Mouse (Mus musculus) heart, postnatal 14 days (tissue): ENCODE data around the gene Mrpl3. TPM values are rescaled to one million over a fixed set of nuclear protein-coding genes. Genes with fewer than 3 reads are reported as not detected.
"Not testable (repeated sequence)": the region's sequence is repeated elsewhere in the genome, so short reads cannot be mapped to it uniquely, and the experiment has no call there.

Source experiments
- DNase-seq, 2 experiments: peaks; one replicate each; pipeline ENCODE4 v3.0.0; 2021 to 2022
- intact Hi-C: fragments of 180-260 bp; cut with DNase I; formaldehyde crosslinking; loops from one replicate; pipeline ENCODE4 v1.15.1; 2025
- total RNA-seq, 2 experiments: library from RNA; stranded (reverse); gene quantifications; 2 replicates each; pipeline ENCODE4 v1.2.3; 2021

Gene Mrpl3
- total RNA-seq, 2 experiments from 2014 or later = 131 to 144 TPM

DNA sequence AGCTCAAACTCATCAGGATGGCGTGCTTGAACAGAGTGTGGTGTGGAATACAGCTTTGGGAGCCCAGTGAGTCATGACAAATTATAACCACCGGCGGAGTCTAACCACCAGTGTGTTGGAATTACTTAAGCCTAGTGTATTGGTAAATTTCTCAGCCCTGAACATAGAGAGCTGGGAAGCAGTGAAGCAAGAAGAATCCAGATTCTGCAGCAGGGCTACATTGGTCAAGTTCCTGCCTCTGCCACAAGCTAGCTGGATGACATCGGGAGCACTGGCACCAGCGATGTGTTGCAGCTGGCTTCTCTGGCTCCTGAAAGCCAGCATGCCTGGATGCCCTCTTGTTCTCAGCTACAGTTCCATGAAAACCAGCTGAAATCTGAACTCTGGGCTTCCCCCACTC, 50.9 kb downstream of the Mrpl3 start:
- intact Hi-C loops = no loop called here
- DNase-seq = no peak

DNA sequence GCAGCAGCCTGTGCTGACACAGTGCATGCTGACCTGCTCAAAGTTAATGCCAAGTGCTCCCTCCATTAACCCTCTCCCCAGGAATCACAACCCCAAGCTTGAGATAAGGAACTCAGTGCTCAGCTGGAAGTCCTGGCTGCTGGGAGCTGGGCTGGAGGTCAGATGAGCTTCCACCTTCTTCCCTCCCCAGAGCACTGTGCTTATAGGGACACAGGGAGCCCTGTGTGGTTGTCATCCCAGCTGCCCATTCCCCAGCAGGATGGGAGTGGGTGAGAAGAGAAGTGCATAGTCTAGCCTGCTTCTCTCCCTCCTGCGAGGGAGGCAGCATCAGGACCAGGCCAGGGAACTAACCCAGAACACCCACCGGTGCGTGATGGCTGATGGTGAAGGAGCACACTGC, 72.2 kb downstream of the Mrpl3 start:
- intact Hi-C loops, DNase-seq: not testable (repeated sequence)

Other genes starting within 250 kb of the Mrpl3 start
- gene Nudt16, start 78.6 kb downstream of the Mrpl3 start, total RNA-seq = 1 to 10 TPM; 4.7 TPM
- gene 1700080E11Rik, start 91.9 kb downstream of the Mrpl3 start, total RNA-seq = not detected